Mouse (Mus musculus): ENCODE measurements around the gene Arl6ip4. TPM values are rescaled to one million over a fixed set of nuclear protein-coding genes. Genes with fewer than 3 reads are reported as not detected.

Gene Arl6ip4
- 97.5 TPM for polyA plus RNA-seq (2017; shearing (Covaris generic))

GRCm38 (mm10) chr5:124115990-124116845 is at the start of gene Arl6ip4:
TSS of gene Arl6ip4 (plus strand) at chr5:124116089.

GRCm38 (mm10) chr5:124095596-124096232 is 20.2 kb upstream of the Arl6ip4 start, which contains the start of gene Abcb9:
TSS of gene Abcb9 (minus strand) at chr5:124095798.

GRCm38 (mm10) chr5:124111742-124112497 is 4.0 kb upstream of the Arl6ip4 start, which contains the start of gene Ogfod2:
TSS of gene Ogfod2 (plus strand) at chr5:124112297.

Other genes starting within 250 kb of the Arl6ip4 start
- not detected for gene Hcar1, start 236.1 kb upstream of the Arl6ip4 start, polyA plus RNA-seq (2017; shearing (Covaris generic))
- gene Denr, start 208.9 kb upstream of the Arl6ip4 start, polyA plus RNA-seq (2017; shearing (Covaris generic)) = 101 TPM
- 6.6 TPM for gene Gm43518, start 188.7 kb upstream of the Arl6ip4 start, polyA plus RNA-seq (2017; shearing (Covaris generic))
- 3.4 TPM for gene Ccdc62, start 185.4 kb upstream of the Arl6ip4 start, polyA plus RNA-seq (2017; shearing (Covaris generic))
- 41.6 TPM for gene Hip1r, start 142.5 kb upstream of the Arl6ip4 start, polyA plus RNA-seq (2017; shearing (Covaris generic))
- gene Vps37b, start 83.8 kb upstream of the Arl6ip4 start, polyA plus RNA-seq (2017; shearing (Covaris generic)) = 136 TPM
- gene Abcb9, start 20.3 kb upstream of the Arl6ip4 start, polyA plus RNA-seq (2017; shearing (Covaris generic)) = 46.6 TPM
- 38.2 TPM for gene Ogfod2, start 3.8 kb upstream of the Arl6ip4 start, polyA plus RNA-seq (2017; shearing (Covaris generic))
- 22.4 TPM for gene Pitpnm2, start 133.7 kb downstream of the Arl6ip4 start, polyA plus RNA-seq (2017; shearing (Covaris generic))
- 19.7 TPM for gene Mphosph9, start 211.9 kb downstream of the Arl6ip4 start, polyA plus RNA-seq (2017; shearing (Covaris generic))
- gene 2810006K23Rik, start 212.0 kb downstream of the Arl6ip4 start, polyA plus RNA-seq (2017; shearing (Covaris generic)) = 11.9 TPM
- 133 TPM for gene Cdk2ap1, start 247.0 kb downstream of the Arl6ip4 start, polyA plus RNA-seq (2017; shearing (Covaris generic))